Mouse (Mus musculus) kidney, adult 2 months (tissue): Measurements from ENCODE around the gene Tmtc4.

Experiments used
- CTCF ChIP-seq: fragments of 200-500 bp; conservative IDR thresholded peaks from 2 replicates; pipeline ENCODE4 v1.5.1; 2011; ENCODE audit warnings: low read depth, mild to moderate bottlenecking, control low read depth, low read length, moderate library complexity, mixed read lengths; ENCODE audit not compliant: insufficient read depth, insufficient read length
- POLR2A ChIP-seq: fragments of 200-500 bp; IDR thresholded peaks from one replicate; pipeline ENCODE4 v1.6.1; 2011; ENCODE audit warnings: low read depth, low read length, control low read depth

- no peak for TF ChIP-seq CTCF
- TF ChIP-seq POLR2A = no peak
Observed at GRCm38 (mm10) chr14:122990521-122991052, 6.8 kb upstream of the Tmtc4 start.
